Comparison of ENCODE assay signal across 15 mouse cellular contexts in the genomic region with DNA sequence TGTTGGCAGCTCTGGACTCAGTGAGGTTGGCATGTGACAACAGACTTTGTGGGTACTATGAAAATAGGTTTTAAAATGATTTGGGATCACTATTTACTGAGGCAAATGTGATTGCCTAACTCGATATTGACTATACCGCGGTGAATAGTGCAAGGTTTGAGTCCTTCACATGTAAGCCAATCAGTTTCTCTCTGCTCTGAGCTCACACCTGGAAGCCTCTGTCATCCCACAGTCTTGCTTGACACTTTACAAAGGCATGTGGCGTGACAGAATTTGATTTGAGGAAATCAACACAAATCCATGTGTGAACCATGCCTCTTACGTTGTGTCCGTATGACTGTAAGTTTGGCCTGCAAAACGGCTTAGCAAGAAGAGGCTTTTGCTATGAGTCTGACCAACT.
"Had no signal": no experiment of that assay in that cellular context is flagged by ENCODE, and none has a peak within 500 bp of the region (broad histone marks: within the 10 kb centered on the region; RNA-seq: fewer than 3 reads in every experiment).

No protein-coding gene starts in this region.

- H3K36me3 ChIP-seq: neural tube, embryonic 15.5 days; stomach, embryonic 15.5 days had no signal

- H3K4me2 ChIP-seq: neural tube, embryonic 15.5 days; stomach, embryonic 15.5 days had no signal

- H3K27ac ChIP-seq: neural tube, embryonic 15.5 days; stomach, embryonic 15.5 days; stomach, postnatal 0 days had no signal

- DNase-seq: retina, postnatal 1 day; right cerebral cortex, adult 18-20 months; right cerebral cortex, postnatal 14 days; right cerebral cortex, postnatal 25 days; right cerebral cortex, postnatal 4 days; spleen, adult 18-20 months; thymus, adult 18-20 months; thymus, adult 2 months; thymus, postnatal 14 days; thymus, postnatal 25 days; thymus, postnatal 36 days; thymus, postnatal 4 days had no signal

- H3K27me3 ChIP-seq: neural tube, embryonic 15.5 days; stomach, embryonic 15.5 days had no signal

- H3K4me1 ChIP-seq: neural tube, embryonic 15.5 days; stomach, embryonic 15.5 days had no signal

- H3K9ac ChIP-seq: neural tube, embryonic 15.5 days; stomach, embryonic 15.5 days had no signal

- H3K4me3 ChIP-seq: neural tube, embryonic 15.5 days; stomach, embryonic 15.5 days had no signal

- H3K9me3 ChIP-seq: neural tube, embryonic 15.5 days; stomach, embryonic 15.5 days had no signal
